ENCODE assay signal across 9 mouse cellular contexts in the genomic region with DNA sequence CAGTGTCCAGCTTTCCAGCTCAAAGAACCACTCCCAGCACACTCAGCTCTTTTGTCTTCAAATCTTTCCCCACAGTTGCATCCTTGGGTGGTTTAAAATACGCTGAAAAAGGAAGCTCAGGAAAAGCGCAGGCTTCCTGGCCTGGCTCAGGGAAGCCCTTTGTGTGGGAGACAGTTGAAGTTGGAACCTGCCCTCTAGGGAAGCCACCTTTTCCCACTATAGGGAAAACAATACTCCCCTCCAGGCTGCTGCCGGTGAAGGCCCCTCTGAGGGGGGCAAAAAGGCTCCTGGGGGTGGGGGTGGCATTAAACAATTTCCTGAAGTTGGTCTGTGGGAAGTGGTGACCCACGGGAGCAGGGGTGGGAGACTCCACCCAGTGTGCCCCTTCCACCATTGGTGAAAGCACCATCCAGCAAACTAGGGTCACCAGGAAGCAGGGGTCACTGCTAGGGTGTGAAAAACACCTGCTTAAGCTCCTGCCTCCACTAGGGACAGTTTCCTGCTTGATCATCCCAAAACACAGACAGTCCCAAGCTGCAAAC. TPM values are rescaled to one million over a fixed set of nuclear protein-coding genes. Genes with fewer than 3 reads are reported as not detected.
A peak's percentile ranks its signal among the peaks of the same experiment; 100 is the strongest.
DNase-seq lines count a peak whose midpoint lies in the region; ATAC-seq lines count a peak whose summit lies in the region.
"Had no signal": no experiment of that assay in that cellular context is flagged by ENCODE, and none has a peak within 500 bp of the region (broad histone marks: within the 10 kb centered on the region; RNA-seq: fewer than 3 reads in every experiment).

No protein-coding gene starts in this region.

- intact Hi-C loops in left cerebral cortex, postnatal 36 days (cut with DNase I): no loop called here

- no peaks in the 10 kb centered on the region for H3K9me3 ChIP-seq in liver, embryonic 11.5 days (ENCODE audit: control insufficient read depth, low read length)
- H3K9me3 ChIP-seq in liver, embryonic 12.5 days (replicated peaks): no peaks in the 10 kb centered on the region
- H3K9me3 ChIP-seq in forebrain, embryonic 16.5 days (ENCODE audit: control insufficient read depth, low read length): no peaks in the 10 kb centered on the region
- no peaks in the 10 kb centered on the region for H3K9me3 ChIP-seq in neural tube, embryonic 14.5 days (ENCODE audit: control insufficient read depth, low read length)
- H3K9me3 ChIP-seq: G1E had no signal

- 45% methylated on average over 4 of the region's 4 CpGs for WGBS in liver, embryonic 11.5 days
- WGBS in liver, embryonic 12.5 days (ENCODE audit: insufficient replicate concordance): 32% methylated on average over 4 of the region's 4 CpGs
- WGBS in forebrain, embryonic 16.5 days: 9% methylated on average over 4 of the region's 4 CpGs
- 11% methylated on average over 4 of the region's 4 CpGs for WGBS in neural tube, embryonic 14.5 days

- H3K27me3 ChIP-seq in liver, embryonic 11.5 days (replicated peaks; ENCODE audit: control insufficient read depth, insufficient read depth, low read length): no peaks in the 10 kb centered on the region
- H3K27me3 ChIP-seq in liver, embryonic 12.5 days (replicated peaks): no peaks in the 10 kb centered on the region
- no peaks in the 10 kb centered on the region for H3K27me3 ChIP-seq in forebrain, embryonic 16.5 days (replicated peaks; ENCODE audit: control insufficient read depth, insufficient read depth, low read length)
- H3K27me3 ChIP-seq in neural tube, embryonic 14.5 days (ENCODE audit: control insufficient read depth, insufficient read depth, low read length): no peaks in the 10 kb centered on the region

- no peaks in the 10 kb centered on the region for H3K36me3 ChIP-seq in liver, embryonic 11.5 days (ENCODE audit: control insufficient read depth, insufficient read depth, low read length)
- no peaks in the 10 kb centered on the region for H3K36me3 ChIP-seq in liver, embryonic 12.5 days
- no peaks in the 10 kb centered on the region for H3K36me3 ChIP-seq in forebrain, embryonic 16.5 days (ENCODE audit: control insufficient read depth, insufficient read depth)
- no peaks in the 10 kb centered on the region for H3K36me3 ChIP-seq in neural tube, embryonic 14.5 days (ENCODE audit: control insufficient read depth, insufficient read depth, low read length)
- H3K36me3 ChIP-seq: G1E had no signal

- ATAC-seq in liver, embryonic 11.5 days (replicated peaks; ENCODE audit: low FRiP score): no peak
- no peak for ATAC-seq in liver, embryonic 12.5 days
- no peak for ATAC-seq in forebrain, embryonic 16.5 days
- no peak for ATAC-seq in neural tube, embryonic 14.5 days (ENCODE audit: low read depth)

- H3K4me1 ChIP-seq in liver, embryonic 11.5 days (replicated peaks; ENCODE audit: control insufficient read depth, insufficient read depth, low read length): peaks cover 65% of the 10 kb centered on the region
- H3K4me1 ChIP-seq in liver, embryonic 12.5 days: peaks cover 77% of the 10 kb centered on the region
- H3K4me1 ChIP-seq in forebrain, embryonic 16.5 days (replicated peaks; ENCODE audit: control insufficient read depth, insufficient read depth, low read length): peaks cover 93% of the 10 kb centered on the region
- H3K4me1 ChIP-seq in neural tube, embryonic 14.5 days (ENCODE audit: control insufficient read depth, insufficient read depth, low read length): peaks cover 77% of the 10 kb centered on the region

- no peak overlapping the region for H3K9ac ChIP-seq in liver, embryonic 11.5 days (ENCODE audit: low read depth, low read length)
- H3K9ac ChIP-seq in liver, embryonic 12.5 days: no peak overlapping the region
- peak overlapping the region; percentile 18 for H3K9ac ChIP-seq in forebrain, embryonic 16.5 days (replicated peaks; ENCODE audit: low read depth, low read length)
- no peak overlapping the region; the same call in none of the 2 replicates for H3K9ac ChIP-seq in neural tube, embryonic 14.5 days (replicated peaks; ENCODE audit: low read depth, low read length)

- no peak overlapping the region for H3K4me2 ChIP-seq in liver, embryonic 11.5 days
- no peak overlapping the region for H3K4me2 ChIP-seq in liver, embryonic 12.5 days
- H3K4me2 ChIP-seq in forebrain, embryonic 16.5 days (ENCODE audit: low read length): no peak overlapping the region
- H3K4me2 ChIP-seq in neural tube, embryonic 14.5 days (ENCODE audit: low read depth, low read length): peak overlapping the region; percentile 8; the same call in 1 of the 2 replicates

- DNase-seq in liver, embryonic 11.5 days (ENCODE audit: low spot score): no peak
- DNase-seq in kidney, postnatal 4 days: peak; percentile 29 to 52
- no peak for DNase-seq in left cerebral cortex, postnatal 36 days (ENCODE audit: low spot score in 2 of 2)
- DNase-seq in layer of hippocampus, adult 11-12 months (ENCODE audit: low spot score): no peak
- DNase-seq in cerebellum, postnatal 4 days (ENCODE audit: low spot score in 2 of 2): no peak

- H3K27ac ChIP-seq in liver, embryonic 11.5 days (ENCODE audit: low read depth, low read length): peak overlapping the region; percentile 36; the same call in 1 of the 2 replicates
- H3K27ac ChIP-seq in liver, embryonic 12.5 days: no peak overlapping the region; the same call in 1 of the 2 replicates
- H3K27ac ChIP-seq in forebrain, embryonic 16.5 days (ENCODE audit: low read length): peak overlapping the region; percentile 95
- peak overlapping the region; percentile 88 for H3K27ac ChIP-seq in neural tube, embryonic 14.5 days (ENCODE audit: low read depth, low read length)

- no peak overlapping the region for H3K4me3 ChIP-seq in liver, embryonic 11.5 days (ENCODE audit: low read depth, low read length)
- no peak overlapping the region for H3K4me3 ChIP-seq in liver, embryonic 12.5 days
- no peak overlapping the region for H3K4me3 ChIP-seq in forebrain, embryonic 16.5 days (replicated peaks; ENCODE audit: low read length)
- H3K4me3 ChIP-seq in neural tube, embryonic 14.5 days (ENCODE audit: low read depth, low read length): no peak overlapping the region

RNA-seq across cellular contexts. Expression of a gene that starts 25.6 kb away (rescaled TPM):
- 7.1 and 10.5 TPM in 2 replicates for polyA plus RNA-seq in liver, embryonic 11.5 days (2014; fragmentation: Nextera tagmentation; extraction: Ambion mirVana)
- polyA plus RNA-seq in liver, embryonic 12.5 days (2016; fragmentation: Nextera tagmentation; extraction: Ambion mirVana): 4.1 and 4.4 TPM in 2 replicates
- polyA plus RNA-seq in forebrain, embryonic 16.5 days (2015; fragmentation: Nextera tagmentation; extraction: Ambion mirVana): 20.2 and 23.6 TPM in 2 replicates
- polyA plus RNA-seq in neural tube, embryonic 14.5 days (2014; fragmentation: Nextera tagmentation; extraction: Ambion mirVana): 20.8 and 26.6 TPM in 2 replicates
- 10 to 100 TPM; 24.5 to 28.5 TPM for total RNA-seq in left cerebral cortex, postnatal 36 days (2021)

RNA-seq across cellular contexts. Expression of a gene that starts 45.8 kb away (rescaled TPM):
- 33.7 TPM in 2 replicates for polyA plus RNA-seq in liver, embryonic 11.5 days (2014; fragmentation: Nextera tagmentation; extraction: Ambion mirVana)
- polyA plus RNA-seq in liver, embryonic 12.5 days (2016; fragmentation: Nextera tagmentation; extraction: Ambion mirVana): 13.0 and 14.4 TPM in 2 replicates
- polyA plus RNA-seq in forebrain, embryonic 16.5 days (2015; fragmentation: Nextera tagmentation; extraction: Ambion mirVana): 21.5 and 23.1 TPM in 2 replicates
- 27.2 and 35.2 TPM in 2 replicates for polyA plus RNA-seq in neural tube, embryonic 14.5 days (2014; fragmentation: Nextera tagmentation; extraction: Ambion mirVana)
- 10 to 100 TPM; 39.0 to 52.3 TPM for total RNA-seq in left cerebral cortex, postnatal 36 days (2021)

Comparison
In these comparisons a context has a peak if more than half of its experiments do, and no peak if none do; other contexts are left out.
1. DNase-seq: peak in kidney, postnatal 4 days (2 of 2); none in liver, embryonic 11.5 days (single experiment), left cerebral cortex, postnatal 36 days (0 of 2), layer of hippocampus, adult 11-12 months (single experiment) and cerebellum, postnatal 4 days (0 of 2).